Mouse (Mus musculus) heart, adult 9 months (tissue): ENCODE results near the gene Spink8.
A peak's percentile ranks its signal among the peaks of the same experiment; 100 is the strongest.
"Not testable (repeated sequence)": the region's sequence is repeated elsewhere in the genome, so short reads cannot be mapped to it uniquely, and the experiment has no call there.

ENCODE experiments used
- DNase-seq, 2 experiments: peaks; one replicate each; pipeline ENCODE4 v3.0.0; 2022; ENCODE audit warnings: low spot score in 2 of 2

Gene Spink8

DNA sequence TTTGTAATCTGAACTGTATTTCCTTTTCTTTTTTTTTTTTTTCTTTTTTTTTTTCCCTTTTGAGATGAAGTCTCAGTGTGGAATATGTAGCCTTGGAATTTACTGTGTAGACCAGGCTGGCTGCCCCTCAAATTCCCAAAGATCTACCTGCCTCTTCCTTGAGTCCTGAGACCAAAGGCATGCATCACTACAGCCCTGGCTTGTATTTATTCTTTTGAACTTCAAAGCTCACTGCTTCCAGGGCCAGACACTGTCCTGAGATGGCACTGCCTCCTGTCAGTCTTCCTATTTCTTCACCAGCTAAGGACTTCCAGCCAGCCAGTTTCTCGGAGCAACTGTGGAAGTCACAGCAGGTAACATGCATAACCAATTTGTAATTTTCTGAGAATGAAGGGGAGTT, at the start of gene Spink8:
Spink8 (plus strand) TSS at position 301 of the 400 bp plus-strand sequence.
- DNase-seq, result no peak

DNA sequence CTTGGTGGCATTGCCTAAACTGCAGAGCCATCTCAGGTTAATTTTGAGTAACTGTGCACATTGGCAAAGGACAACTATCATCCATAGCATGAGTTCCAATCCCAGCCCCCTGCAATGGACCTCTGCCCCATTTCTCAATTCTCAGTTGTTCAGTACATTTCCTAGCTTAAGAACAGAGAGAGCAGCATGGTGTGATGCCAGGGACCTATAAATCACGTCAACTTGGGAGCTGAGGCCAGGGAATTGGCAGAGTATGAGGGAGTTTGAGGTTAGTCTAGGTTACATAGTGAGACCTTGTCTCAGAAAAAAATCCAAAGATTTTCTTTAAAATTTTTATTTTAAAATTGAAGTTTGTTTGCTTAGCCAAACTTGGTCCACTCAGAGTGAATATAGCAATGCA, 45.2 kb upstream of the Spink8 start:
- DNase-seq, result not testable (repeated sequence)

DNA sequence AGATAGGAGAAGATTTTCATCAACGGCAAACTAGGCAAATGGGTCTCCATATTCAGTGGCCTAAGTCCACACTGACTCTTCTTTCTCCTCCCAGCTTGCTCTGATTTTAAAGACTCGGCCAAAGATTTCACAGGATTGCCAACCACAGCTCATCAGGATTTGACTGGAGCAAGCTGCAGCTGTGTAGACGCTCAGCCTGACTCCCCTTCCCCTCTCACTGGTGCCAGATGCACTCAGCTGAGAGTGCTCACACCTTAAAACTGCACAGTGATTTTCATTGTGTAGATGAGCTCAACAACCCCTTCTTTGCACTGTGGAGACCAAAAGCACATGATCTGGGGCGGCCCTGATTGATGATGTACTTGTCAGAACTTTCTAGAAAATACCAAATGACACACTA, 21.5 kb upstream of the Spink8 start, which contains the start of gene Fbxw27:
Fbxw27 (minus strand) TSS at position 101 of the 400 bp plus-strand sequence.
- DNase-seq, result not testable (repeated sequence)

DNA sequence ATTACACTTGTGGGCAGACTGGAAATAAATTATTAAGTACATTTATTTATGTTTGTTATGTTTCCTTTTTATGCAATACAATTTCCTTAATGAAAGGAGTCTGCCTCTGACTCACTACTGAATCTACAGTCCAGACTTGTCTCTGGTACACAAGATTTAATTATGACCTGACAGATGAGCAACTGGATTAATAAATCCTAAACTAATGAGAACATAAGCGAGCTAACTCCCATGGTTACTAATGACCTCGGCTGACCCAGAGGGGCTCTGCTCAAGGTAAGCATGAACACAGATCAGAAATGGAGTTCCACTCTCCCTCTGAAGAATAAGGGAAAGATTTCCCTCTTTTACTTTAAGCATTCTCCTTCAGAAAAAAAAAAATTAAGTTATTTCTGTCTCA, 16.9 kb upstream of the Spink8 start:
- DNase-seq, result no peak

DNA sequence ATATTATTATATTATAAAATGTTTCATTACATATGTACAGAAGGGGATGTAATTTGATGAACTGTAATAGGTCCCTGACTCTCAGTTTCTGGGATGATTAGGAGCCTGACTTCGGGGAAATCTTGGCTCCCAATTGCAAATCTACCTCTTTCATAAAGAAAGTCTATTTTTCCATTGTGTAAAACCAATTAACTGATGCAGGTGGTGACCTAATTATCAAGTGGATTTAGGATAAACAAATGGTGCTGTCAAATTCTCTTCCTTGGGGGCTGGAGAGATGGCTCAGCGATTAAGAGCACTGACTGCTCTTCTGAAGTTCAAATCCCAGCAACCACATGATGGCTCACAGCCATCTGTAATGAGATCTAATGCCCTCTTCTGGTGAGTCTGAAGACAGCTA, 16.3 kb upstream of the Spink8 start:
- no peak for DNase-seq

DNA sequence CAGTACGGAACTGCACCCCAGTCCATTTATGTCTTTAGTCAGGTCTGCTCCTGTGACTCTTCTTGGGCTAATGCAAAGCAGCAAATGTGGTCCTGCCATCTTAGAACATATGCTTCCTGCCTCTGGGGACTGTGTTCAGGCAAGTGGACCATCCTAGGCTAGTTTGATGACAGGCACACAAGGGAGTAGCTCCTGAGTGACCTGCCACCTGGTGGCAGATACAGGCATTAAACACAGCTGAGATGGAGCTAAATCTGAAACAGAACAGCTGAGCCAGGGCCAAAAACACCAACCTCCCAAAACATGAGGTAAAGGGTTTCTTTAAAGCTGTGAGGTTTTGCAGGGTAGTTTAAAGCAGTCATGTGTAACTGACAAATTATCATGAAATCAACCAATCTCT, 14.0 kb upstream of the Spink8 start:
- DNase-seq, result no peak

DNA sequence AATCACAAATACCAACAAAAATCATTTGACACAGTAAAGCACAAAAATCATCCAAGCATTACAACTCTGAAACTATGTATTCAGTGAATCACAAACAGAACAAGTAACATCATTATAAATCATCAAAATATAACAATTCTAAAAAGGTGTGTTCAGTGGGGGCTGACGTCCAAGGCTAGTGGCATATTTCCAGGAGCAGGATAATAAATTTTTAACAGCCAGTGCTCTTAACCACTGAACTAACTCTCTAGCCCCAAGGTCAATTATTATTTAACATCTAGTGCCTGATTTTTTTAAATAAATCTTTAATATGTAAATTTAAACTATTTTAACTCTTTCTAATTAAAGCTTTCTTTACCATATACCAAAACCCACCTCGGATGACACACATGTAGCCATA, 6.5 kb upstream of the Spink8 start:
- not testable (repeated sequence) for DNase-seq

DNA sequence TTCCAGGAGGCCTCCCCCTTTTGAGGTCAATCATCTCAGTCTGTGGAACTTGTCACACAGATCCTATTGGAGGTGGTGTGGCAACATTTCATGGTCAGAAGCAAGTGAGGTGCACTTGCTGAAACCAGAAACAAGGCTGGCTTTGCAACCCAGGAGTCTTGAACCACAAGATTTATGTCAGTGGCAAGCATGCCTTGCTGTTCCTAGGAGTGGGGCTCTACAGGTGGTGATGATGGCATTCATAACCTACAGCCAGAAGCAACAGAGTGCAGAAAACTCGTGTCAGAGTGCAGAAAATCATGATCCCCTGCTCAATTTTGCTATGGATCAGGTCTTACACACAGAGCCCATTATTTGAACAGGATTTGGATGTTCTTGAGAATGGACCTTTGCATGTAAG, 5.8 kb upstream of the Spink8 start:
- no peak for DNase-seq

DNA sequence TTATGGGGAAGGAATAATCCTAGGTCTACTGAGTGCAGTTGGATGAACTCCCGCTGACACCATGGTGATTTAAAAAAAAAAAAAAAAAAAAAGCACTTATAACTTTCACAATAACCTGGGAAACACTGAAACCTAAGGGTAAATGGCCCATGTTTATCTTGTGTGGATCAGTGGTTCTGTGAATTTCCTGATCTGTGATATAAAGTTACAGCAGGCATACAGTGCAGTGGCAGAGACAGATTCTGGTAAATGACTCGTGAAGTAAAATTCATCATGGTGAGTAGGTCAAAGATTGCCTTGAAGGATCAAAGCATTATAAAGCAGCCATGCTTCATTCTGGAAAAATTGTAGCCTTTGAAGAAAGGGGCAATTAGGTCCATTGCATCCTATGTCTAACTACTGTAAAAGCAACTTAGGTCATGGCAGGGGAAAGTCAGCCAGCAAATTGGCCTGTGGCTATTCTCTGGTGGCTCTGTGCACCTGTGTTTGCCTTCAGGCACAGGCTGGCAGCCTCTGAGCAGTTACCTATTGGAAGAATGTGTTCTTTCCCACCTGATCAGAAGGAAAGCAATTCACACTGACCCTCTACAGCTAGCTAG, 5.3 kb upstream of the Spink8 start:
- DNase-seq, result no peak

DNA sequence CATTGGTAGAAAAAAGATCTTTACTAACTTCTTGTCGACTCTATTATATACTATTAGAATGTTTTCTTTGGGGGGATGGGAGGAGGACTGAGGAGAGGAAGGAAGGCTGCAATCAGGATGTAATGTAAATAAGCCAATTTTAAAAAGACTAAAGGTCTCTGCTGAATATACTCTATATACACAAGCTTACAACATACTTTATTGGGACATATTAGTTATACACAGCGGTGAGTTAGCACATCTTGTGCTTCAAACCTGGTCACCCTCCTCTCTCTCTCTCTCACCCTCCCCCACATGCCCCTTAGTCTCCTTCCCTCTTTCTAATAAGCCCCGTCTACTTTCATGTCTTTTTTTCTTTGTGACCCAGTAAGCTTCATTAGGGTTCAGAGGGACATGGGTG, 4.2 kb upstream of the Spink8 start:
- DNase-seq, result no peak

DNA sequence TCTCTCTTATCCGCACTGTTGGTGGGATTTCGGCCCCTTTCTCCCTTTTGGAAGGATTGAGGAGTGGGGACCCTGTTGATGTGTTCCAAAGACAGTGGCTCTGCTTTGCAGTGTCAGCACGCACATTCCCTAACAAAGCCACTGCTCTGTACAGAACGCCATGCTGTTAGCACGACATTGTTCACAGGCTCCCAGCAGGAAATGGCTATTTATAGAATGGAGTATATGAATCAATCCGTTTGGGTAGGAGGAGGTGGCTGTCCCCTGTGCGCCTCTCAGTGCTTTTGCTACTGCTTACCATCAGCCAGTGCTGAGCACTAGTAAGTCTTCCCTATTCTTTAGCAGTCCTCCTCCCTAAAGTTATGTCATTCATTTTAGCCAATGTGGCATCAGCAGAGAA, 1.3 kb downstream of the Spink8 start:
- DNase-seq, result no peak

DNA sequence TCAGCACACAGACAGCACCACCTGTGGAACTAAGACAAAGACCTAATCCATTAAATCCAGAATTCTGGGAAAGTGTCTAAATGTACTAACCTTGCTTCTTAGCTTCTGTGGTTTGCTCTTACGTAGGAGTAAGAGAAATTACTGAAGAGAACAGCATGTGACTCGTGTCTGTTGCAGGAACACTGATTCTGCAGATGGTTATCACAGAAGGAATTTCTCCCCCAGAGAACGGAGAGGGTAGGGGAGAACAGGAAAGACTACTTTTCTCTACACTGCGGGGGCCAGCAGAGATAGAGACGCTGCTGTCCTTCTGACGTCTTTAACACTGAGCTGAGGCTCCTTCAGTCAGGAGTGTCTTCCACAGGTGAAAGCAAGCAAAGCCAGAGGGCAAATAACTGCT, 4.3 kb downstream of the Spink8 start:
- no peak for DNase-seq

DNA sequence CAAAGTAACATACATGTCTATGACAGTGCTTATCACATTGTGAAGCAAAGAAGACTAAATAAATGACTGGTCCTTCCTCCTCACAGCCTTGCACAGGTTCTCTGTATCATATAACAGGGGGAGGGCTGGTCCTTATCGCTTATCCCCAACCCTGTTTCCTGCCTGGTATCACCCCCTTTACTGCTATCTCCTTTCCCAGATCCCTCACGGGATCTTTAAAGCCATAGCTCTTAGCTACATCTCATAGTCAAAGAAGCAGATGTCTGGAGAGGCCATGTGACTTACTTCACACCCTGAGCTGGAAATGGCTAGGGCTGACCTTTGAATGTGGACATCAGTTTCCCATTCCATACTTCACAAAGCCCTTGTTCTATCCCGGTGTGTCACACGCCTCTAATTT, 13.7 kb downstream of the Spink8 start:
- DNase-seq, result no peak

DNA sequence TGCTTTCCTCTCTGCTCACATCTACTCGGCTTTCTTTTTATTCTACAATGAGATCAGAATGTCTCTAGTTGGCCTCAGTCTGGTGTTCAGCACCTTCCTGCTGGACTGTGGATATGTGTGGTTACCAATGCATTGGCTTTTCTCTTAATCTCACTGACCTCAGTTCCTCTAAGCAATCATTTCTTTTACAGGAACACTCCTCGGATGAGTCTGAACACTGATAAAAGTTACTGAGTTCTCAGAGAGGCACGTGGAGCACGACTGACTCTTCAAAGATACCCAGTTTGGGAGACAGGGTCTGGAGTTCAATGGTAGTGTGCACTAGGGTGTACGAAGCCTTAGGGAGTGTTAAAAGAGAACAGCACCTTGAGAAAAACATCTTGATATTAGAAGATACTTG, 14.1 kb downstream of the Spink8 start:
- no peak for DNase-seq

DNA sequence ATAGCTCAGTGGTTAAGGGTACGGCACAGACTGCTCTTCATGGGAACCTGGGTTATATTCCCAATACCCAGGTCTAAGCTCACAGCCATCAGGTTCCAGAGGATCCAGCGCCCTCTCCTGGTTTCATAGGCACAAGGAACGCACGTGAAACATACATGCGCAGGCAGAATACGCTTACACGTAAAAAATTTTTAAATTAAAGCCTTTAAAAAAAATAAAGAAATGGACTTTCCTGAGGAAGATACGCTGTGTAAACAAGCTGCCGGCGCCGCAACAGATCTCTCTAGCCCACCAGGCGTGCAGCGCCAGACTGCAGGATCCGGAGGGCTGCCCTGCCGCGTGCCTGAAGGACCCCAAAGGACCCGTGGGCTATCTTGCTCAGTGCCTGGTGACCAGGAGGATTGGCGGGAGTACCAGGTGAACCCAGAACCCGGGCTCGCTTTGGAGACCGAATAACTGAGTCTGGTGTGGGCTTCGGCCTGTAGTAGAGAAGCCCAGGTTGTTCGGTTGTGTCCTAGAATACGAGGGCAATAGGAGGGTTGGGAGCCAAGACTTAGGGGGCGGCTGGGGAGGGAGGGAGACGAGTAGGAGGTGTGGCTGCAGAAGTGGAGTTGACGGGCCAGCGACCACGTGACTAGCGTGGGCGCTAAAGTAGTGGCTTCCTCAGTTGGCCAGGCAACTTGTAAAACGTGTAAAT, 20.5 kb downstream of the Spink8 start, which contains the start of gene Nme6:
Nme6 (plus strand) TSS at position 359 of the 697 bp plus-strand sequence.
- DNase-seq, result peak; percentile 80 to 87

DNA sequence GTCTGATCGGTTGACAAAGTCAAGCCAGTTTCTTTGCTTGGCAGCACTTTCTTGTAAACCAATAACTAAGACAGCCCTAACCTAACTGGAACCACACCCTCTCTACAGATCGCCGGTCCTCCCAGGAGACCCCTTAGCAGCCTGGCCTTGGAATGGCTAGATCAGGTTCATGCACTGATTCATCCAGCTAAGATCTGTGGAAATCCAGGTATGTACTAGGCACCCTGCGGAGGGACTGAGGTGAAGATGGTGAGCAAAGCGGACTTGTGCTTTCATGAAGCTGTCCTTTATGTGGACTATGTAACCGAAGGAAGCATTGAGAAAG, 21.0 kb downstream of the Spink8 start:
- DNase-seq, result no peak

DNA sequence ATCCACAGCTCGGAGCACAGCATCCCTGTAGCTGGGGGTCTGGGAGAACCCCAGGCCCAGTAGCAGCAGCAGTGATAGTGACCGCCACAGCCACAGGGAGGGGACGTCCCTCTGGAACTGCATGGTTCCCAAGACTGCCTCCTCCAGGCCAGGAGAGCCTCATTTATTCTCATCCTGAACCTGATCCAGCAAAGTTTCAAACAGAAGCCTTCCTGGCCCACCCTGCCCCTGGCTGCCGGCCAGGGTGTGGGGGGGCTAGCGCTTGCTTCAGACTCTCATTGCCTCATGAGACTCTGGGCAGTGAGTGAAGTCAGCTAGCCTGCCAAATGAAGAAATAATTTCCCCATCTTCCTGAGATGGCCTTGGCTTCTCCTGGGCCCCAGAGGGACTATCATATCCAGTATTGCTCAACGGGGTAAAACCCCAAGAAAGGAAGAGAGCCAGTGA, 37.3 kb downstream of the Spink8 start, which contains the start of gene Camp:
Camp (minus strand) TSS at position 306 of the 447 bp plus-strand sequence.
- DNase-seq, result peak; percentile 77 to 83

DNA sequence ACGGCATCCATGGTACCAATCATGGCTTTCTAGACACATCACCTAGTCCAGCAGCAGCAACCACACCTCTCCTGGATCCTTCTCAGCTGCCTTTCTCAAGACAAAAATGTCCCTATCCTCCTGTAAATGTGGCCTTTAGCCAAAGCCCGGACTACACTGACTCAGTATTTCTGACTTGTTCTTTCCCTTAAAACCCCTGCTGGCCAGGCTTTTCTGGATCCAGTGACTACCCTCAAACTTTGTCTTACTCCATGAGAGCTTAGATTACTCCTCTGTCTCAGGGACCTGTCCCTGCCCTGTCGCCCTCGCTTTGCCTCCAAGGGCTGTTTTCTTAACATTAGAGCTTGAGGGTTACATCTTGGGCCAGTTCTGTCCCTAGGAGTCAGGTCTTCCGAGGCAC, 38.0 kb downstream of the Spink8 start:
- DNase-seq, result no peak

DNA sequence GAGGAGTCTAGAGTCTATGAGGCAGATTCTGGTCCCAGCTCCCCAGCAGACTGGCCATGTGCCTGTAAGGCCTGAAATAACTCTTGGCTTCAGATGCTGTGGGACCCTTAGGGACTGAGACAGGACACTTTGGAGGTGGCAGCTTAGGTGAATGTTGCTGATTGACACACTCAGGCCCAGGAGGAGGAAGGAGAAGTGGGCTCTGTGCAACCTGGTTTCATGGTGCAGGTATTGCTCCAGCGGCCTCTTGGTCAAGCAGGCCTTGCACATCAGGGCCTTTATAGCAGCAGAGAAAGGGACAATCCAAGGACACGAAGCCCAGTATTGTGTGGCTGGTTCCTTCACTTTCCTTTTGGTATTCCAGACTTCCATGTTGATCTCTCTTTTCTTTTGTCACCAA, 42.3 kb downstream of the Spink8 start:
- DNase-seq, result no peak

DNA sequence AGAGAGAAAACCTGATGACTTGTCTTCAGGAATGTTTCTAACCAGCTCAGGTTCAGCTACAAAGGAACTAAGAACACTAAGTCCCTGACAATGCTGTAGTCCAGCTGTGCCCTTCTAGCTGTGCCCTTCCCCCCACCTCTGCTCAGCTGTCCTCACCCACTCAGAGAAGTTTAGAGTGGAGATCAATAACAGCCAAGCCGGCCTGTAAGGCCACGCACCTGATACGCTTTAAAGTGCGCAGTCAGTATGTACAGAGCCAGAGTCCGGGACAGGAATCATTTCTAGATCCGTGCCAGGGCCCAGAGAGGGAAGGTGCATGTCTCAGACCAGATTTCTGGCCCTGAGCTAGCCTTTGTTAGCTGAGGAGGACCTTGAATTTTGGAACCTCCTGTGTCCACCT, 43.9 kb downstream of the Spink8 start:
- no peak for DNase-seq

DNA sequence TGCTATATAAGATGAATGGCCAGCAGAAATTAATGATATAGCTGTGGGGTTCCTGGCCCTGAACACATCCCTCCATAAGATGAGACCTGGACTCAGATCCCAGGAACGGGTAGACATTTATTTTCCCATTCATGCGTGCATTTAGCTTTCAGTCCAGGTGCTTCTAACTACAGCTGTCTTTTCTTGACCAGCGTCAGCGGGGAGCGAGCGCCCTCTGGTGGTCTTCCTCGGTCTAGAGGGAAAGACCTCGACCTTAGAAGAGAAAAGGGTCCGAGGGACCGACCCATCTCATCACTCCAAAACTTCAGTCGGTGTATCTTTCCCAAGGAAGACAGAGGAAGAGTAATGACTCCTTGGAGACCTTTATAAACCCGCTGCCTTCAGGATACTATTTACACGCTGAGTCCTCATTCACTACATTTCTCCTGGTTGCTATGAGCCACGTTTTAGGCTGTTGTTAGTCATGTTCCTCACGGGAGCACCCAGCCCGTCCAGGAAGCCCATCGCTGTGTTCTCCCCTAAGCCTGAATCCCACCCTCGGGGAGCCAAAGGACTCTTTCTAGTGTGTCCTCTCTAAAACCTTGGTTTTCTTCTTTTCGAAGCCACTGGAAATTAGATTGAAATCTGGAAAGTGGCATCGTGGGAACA, 50.4 kb downstream of the Spink8 start:
- peak; percentile 23 to 63 for DNase-seq

DNA sequence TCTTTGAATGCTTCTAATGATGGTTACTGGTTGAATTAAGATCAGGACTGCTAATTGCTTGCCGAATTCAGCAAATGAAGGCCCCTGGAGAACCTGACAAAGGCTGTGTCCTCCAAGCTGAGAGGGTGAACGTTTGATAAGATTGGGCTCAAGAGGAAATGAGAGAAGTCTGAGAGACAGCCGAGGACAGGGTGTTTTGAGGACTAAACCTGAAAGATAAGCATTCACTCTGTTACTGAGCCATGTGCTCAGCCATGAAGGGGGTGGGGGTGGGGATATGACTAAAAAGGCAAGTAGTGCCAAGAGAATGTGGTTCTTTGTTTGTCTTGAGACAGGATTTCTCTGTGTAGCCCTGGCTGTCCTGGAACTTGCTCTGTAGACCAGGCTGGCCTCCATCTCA, 51.0 kb downstream of the Spink8 start:
- no peak for DNase-seq

DNA sequence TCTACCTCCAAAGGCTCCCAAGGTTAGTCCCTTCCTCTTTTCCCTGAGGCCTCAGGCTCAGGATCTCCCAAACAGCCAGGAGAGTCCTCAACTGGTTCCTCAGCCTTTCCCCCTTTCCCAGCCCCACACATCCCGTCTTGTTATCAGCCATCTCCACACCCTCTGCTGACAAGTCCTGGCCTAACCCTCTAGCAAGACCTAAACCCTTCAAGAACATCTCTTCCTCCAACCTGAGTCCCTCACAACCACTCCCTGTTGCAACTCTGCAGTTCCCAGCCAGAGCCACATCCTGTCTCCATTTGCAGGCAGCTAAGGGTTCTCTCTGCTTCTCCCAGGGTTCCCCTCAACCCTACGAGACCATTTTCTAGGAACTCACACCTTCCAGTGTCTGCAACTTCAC, 54.1 kb downstream of the Spink8 start:
- DNase-seq, result no peak
